Comparison of ENCODE assay signal across 8 mouse cellular contexts in the genomic region with DNA sequence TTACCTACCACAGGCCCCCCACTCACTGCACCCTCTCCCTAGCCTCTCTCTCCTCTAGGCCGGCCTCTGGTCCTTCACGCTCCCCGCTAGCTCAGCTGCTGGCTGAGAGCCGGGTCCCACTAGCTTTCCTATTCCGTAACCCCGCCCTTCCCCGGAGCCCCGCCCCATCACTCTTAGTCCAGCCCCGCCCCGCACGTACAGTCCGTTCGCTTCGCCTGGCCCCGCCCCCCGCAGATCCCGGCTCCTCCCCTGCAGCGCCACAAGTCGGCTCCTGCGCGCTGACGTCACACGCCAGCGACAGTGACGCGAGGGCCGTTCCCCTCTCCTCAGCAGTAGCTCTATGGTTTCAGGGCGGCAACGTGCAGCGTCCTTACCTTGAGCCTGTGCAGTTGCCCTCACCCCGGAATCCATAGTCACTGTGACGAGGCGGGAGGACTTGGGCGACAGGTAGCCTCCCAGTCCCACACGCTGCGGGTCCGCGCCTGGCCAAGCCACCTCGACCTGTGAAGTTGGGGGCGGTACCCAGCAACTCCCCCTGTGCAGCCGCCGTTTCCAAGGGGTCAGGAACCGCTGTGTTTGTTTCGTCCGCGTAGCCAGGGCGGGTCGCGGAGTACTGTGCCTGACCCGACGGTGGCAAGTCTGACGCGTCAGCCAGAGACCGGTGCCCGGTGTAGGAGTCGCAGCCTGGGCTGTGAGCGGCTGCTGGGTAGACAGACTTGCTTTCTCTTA. TPM values are rescaled to one million over a fixed set of nuclear protein-coding genes. Genes with fewer than 3 reads are reported as not detected.
DNase-seq lines count a peak whose midpoint lies in the region; ATAC-seq lines count a peak whose summit lies in the region.

Gene Nek1 (plus strand): TSS at position 286 of the 729 bp plus-strand sequence.

- under 1% methylated on average over 57 of the region's 57 CpGs for WGBS in intestine, embryonic 14.5 days

- no peaks in the 10 kb centered on the region for H3K27me3 ChIP-seq in intestine, embryonic 14.5 days (replicated peaks; ENCODE audit: control insufficient read depth, insufficient read depth, low read length)

- ATAC-seq in intestine, embryonic 14.5 days (replicated peaks; ENCODE audit: low FRiP score, low TSS enrichment, low read depth): peak; percentile 95

- no peaks in the 10 kb centered on the region for H3K9me3 ChIP-seq in intestine, embryonic 14.5 days (ENCODE audit: control insufficient read depth, low read length)

- H3K4me2 ChIP-seq in intestine, embryonic 14.5 days (ENCODE audit: low read length): peak within 1 kb of the TSS; percentile 75

- no peaks in the 10 kb centered on the region for H3K36me3 ChIP-seq in intestine, embryonic 14.5 days (ENCODE audit: control insufficient read depth, insufficient read depth, low read length)

- DNase-seq in adrenal gland, adult 18-20 months (ENCODE audit: low spot score in 2 of 2): peak; percentile 95 to 98
- peak; percentile 98 for DNase-seq in embryo, embryonic 11 days
- peak; percentile 96 for DNase-seq in gastrocnemius, postnatal 25 days
- peak; percentile 99 for DNase-seq in intestine, embryonic 14.5 days (ENCODE audit: low spot score)
- peak; percentile 98 for DNase-seq in left cerebral cortex, postnatal 14 days (ENCODE audit: low spot score in 2 of 2)
- DNase-seq in mesoderm, embryonic 11.5 days (ENCODE audit: low read depth, low spot score): peak; percentile 98
- peak; percentile 96 to 97 for DNase-seq in right cerebral cortex, postnatal 36 days (ENCODE audit: low spot score in 2 of 2)
- DNase-seq in yolk sac, embryonic 10.5 days (ENCODE audit: low spot score): peak; percentile 99

- H3K9ac ChIP-seq in intestine, embryonic 14.5 days (ENCODE audit: low read length): peak within 1 kb of the TSS; percentile 67

- peaks cover 8% of the 10 kb centered on the region; the same call in 1 of the 2 replicates for H3K4me1 ChIP-seq in intestine, embryonic 14.5 days (replicated peaks; ENCODE audit: control insufficient read depth, insufficient read depth, low read length)

- intact Hi-C loops in left cerebral cortex, postnatal 14 days (cut with DNase I): loop anchor here (5.0 kb wide), 1 partner anchor 376 kb away; no protein-coding TSS in a partner anchor

- peak within 1 kb of the TSS; percentile 89 for H3K27ac ChIP-seq in intestine, embryonic 14.5 days (ENCODE audit: low read depth)

- H3K4me3 ChIP-seq in intestine, embryonic 14.5 days (ENCODE audit: low read depth, low read length): peak within 1 kb of the TSS; percentile 81

RNA-seq across cellular contexts. Expression of gene Nek1, which starts in this region (rescaled TPM):
- total RNA-seq in adrenal gland, adult 18-20 months (2021): 10 to 100 TPM; 11.9 to 16.2 TPM
- 1 to 10 TPM; 4.7 to 5.4 TPM for total RNA-seq in gastrocnemius, postnatal 25 days (2021)
- 19.5 and 22.1 TPM in 2 replicates for polyA plus RNA-seq in intestine, embryonic 14.5 days (2014; fragmentation: Nextera tagmentation; extraction: Ambion mirVana)
- 10 to 100 TPM; 25.2 to 28.5 TPM for total RNA-seq in left cerebral cortex, postnatal 14 days (2021)

Comparison
In these comparisons a context has a peak if more than half of its experiments do, and no peak if none do; other contexts are left out.
1. Peak in every context shown above with its lines: DNase-seq, ATAC-seq, H3K4me3 ChIP-seq and H3K27ac ChIP-seq.